Mouse (Mus musculus) CH12.LX (cell line): ENCODE measurements at regions not wholly inside any gene's neighbourhood (a gene's known extent, or its start where the extent isn't known, plus 50 kb on each side); places are given as distances from the start of the nearest gene placed in this dataset.
A peak's percentile ranks its signal among the peaks of the same experiment; 100 is the strongest.

Experiments used
- CTCF ChIP-seq, 2 experiments: IDR thresholded peaks in 1 of 2; conservative IDR thresholded peaks in 1 of 2; 2 replicates each; pipeline ENCODE4 v1.5.1; 2011 to 2012; ENCODE audit warnings: low read depth in 2 of 2, low read length in 2 of 2, improper control_type of control experiment in 1 of 2, inconsistent platforms in 1 of 2, mild to moderate bottlenecking in 1 of 2, moderate library complexity in 1 of 2
- ELF1 ChIP-seq: IDR thresholded peaks from 2 replicates; pipeline ENCODE4 v1.6.1; 2014; ENCODE audit warnings: low read depth, mild to moderate bottlenecking, inconsistent platforms, low read length, improper control_type of control experiment
- MAFK ChIP-seq: IDR thresholded peaks from 2 replicates; pipeline ENCODE4 v1.6.1; 2011; ENCODE audit warnings: low read length, improper control_type of control experiment; ENCODE audit not compliant: insufficient replicate concordance
- MAX ChIP-seq: IDR thresholded peaks from 2 replicates; pipeline ENCODE4 v1.6.1; 2011; ENCODE audit warnings: low read length, improper control_type of control experiment
- NELFE ChIP-seq: IDR thresholded peaks from 2 replicates; pipeline ENCODE4 v1.6.1; 2011; ENCODE audit warnings: low read depth, low read length, improper control_type of control experiment
- POLR2A ChIP-seq: IDR thresholded peaks from 2 replicates; pipeline ENCODE4 v1.6.1; 2011; ENCODE audit warnings: low read depth, mild to moderate bottlenecking, improper control_type of control experiment, low read length
- POLR2AphosphoS2 ChIP-seq: IDR thresholded peaks from 2 replicates; pipeline ENCODE4 v1.6.1; 2011; ENCODE audit warnings: low read depth, low read length, improper control_type of control experiment
- RCOR1 ChIP-seq: conservative IDR thresholded peaks from 2 replicates; pipeline ENCODE4 v1.6.1; 2012; ENCODE audit warnings: low read depth, mild to moderate bottlenecking, inconsistent platforms, low read length, improper control_type of control experiment
- ZKSCAN1 ChIP-seq: IDR thresholded peaks from 2 replicates; pipeline ENCODE4 v1.6.1; 2012; ENCODE audit warnings: low read depth, inconsistent platforms, low read length, improper control_type of control experiment, borderline replicate concordance
- ZMIZ1 ChIP-seq: IDR thresholded peaks from 2 replicates; pipeline ENCODE4 v1.6.1; 2012; ENCODE audit warnings: low read depth, mild to moderate bottlenecking, inconsistent platforms, low read length, improper control_type of control experiment

GRCm38 (mm10) chr2:157664481-157664880, 72.7 kb upstream of the Ctnnbl1 start:
- TF ChIP-seq NELFE (no peak), ZMIZ1 (no peak), CTCF (conservative IDR thresholded peaks at IDR 0.05 in 1 of 2, IDR thresholded peaks at IDR 0.05 in 1 of 2; ENCODE audit: low read depth in 2 of 2, low read length in 2 of 2) (peak in 1 of 2 experiments; percentile 19; a peak in 2 of 4 replicates), ELF1 (no peak), MAX (no peak), ZKSCAN1 (no peak), POLR2A (no peak), RCOR1 (no peak), MAFK (no peak), POLR2AphosphoS2 (no peak)
